Mouse (Mus musculus): ENCODE measurements at regions not wholly inside any gene's neighbourhood (a gene's known extent, or its start where the extent isn't known, plus 50 kb on each side); places are given as distances from the start of the nearest gene placed in this dataset.

- DNase-seq (ENCODE audit: low spot score): no peak
Measured at GRCm38 (mm10) chr3:78412669-78413419, 873.5 kb downstream of the Rapgef2 start.

DNA sequence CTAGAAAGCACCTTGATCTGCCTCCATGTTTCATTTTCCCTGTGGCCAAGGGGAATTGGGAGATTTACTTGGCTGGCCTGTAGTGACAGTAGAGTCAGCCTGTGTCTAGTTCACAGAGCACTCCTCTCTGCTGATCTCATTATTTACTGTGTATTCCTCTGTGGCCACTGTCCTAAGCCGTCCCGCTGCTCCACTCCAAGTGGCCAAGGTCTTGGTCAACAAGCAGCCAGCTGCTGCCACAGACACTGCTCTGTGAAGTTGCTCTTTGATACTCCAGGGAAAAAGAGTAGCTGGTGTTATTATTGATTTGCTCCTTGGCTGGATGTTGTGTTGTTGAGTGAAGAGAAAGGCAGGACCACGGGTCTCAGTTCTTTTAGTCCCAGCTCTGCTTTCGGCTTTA lies 874.9 kb downstream of the Rapgef2 start:
- DNase-seq (ENCODE audit: low spot score): no peak

GRCm38 (mm10) chr3:78409237-78409636 lies 877.1 kb downstream of the Rapgef2 start:
- peak; percentile 39 for DNase-seq (ENCODE audit: low spot score)

DNA sequence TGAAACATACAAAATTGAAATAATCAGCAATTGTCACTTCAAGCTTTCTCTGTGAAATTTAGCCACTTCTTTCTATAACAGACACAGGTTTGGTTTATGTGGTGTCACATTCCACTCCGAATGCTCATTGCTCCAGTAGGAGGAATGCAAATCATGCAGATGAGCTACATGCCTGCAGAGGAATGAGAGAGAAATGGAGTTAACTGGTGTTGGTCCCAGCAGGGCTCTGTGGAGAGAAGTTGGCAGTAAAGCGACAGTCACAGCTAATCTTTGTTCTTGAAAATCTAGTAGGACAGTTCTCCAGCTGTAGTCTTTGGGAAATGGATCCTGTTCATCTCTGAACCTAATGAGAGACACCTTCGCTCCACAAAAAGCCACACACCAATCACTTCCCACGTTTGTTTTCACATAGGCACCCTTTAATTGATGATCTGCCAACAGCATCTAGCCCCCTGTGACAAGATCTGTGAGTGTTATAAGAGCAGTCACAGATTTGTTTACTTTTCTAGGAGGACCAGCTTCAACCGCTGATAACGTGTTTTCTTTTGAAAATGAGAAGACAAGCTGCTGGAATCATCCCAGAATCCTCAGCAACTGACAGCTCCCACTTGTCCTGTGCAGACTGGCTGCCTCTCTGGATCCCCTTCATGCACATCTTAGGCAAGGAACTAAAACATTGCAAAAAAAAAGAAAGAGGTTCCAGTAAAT lies 880.4 kb downstream of the Rapgef2 start:
- DNase-seq (ENCODE audit: low spot score): peak; percentile 17

- peak; percentile 86 for DNase-seq (ENCODE audit: low spot score)
Measured at GRCm38 (mm10) chr3:78358377-78358776, 927.9 kb downstream of the Rapgef2 start.

DNA sequence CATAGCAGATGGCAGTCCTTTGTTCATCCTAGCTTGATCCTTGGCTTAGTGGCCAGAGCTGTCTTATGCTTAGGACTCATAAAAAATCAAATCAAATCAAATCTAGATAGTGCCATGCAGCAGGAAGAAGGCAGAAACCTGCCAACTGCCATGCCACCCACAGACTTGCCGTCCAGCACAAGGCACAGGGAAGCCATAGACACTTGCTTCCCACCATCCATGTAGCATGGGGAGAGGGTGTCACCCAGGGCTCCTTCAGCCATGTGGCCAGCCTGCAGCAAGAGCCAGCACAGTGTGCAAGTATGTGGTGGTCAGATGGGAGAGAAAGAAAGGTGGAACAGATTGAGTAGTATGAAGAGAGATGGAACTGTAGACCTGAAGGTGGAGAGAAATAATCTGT lies 946.4 kb downstream of the Rapgef2 start:
- DNase-seq (ENCODE audit: low spot score): no peak

GRCm38 (mm10) chr3:78311630-78312406 lies 974.5 kb downstream of the Rapgef2 start:
- no peak for DNase-seq (ENCODE audit: low spot score)

GRCm38 (mm10) chr3:78300506-78300905 lies 985.8 kb downstream of the Rapgef2 start:
- no peak for DNase-seq (ENCODE audit: low spot score)

DNA sequence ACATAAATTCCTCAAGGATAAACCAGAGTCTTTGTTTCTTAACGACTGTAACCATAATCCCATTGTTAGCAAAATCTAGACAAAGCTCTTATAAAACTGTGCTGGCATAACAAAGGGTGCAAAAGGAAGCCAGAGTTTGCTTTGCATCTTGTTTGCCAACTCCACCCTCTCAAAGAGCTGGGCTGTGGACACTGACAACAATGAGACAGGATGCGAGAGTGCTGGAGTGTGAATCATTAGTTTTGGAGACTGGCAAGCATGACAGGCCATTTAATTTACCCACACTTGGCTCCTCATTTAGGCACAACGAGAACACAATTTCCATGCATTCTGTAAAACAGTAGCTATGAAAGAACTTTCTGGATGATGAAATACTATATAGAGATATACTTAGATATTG lies 994.4 kb downstream of the Rapgef2 start:
- DNase-seq (ENCODE audit: low spot score): peak; percentile 32

DNA sequence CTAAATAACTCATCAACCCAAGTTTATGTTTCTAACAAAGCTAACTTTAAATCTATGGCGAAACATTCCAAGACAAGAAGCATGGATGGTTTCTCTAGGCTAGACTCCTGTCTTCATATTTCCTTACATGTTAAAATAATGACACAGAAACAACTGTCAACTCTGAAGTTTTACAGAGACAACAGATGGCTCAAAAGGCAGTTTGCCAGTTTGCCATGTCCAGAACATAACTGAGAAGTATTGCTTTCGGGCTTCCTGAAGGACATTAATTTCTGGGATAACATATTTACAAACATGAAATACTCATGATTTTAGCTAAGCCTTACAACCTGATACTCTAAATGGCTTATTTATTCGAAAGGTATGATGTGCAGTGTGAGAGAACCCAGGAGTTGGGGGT lies 1002.2 kb downstream of the Rapgef2 start:
- DNase-seq (ENCODE audit: low spot score): no peak

DNA sequence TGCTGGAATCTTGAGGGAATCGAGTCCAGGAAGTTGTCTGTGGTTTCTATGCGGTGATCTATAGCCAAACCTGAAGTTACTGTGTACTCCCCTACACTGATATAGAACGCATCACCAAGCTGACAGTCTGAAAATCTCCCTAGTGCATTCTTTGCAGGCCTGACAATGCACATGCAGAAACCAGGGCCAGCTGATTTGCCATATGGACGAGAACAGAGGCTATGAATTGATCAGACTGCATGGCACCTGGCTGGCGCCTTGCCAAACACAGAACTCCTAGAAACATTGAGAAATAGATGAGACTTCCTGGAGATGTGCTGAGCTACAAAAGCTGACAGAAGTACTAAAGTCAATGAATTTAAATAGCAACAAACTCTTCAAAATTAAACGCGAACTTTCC lies 1049.4 kb downstream of the Rapgef2 start:
- DNase-seq (ENCODE audit: low spot score): no peak

DNA sequence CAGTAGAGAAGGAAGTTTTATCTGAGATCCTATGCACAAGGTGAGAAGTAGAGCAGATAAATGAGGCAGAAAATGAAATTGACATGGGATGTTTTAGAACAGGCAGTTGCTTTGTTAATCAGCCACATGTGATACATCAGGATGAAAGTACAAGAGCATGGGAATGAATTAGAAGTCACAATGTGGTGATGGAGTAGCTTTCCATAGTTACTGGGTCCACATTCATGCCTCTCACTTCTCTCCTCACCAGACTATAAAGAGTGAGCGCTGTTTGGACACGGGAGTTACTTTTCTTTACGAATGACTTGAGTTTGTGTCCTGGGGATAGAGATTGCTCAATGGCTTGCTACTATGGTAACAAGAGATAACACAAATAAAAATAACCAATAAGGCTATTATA lies 1076.6 kb downstream of the Rapgef2 start:
- DNase-seq (ENCODE audit: low spot score): peak; percentile 7

DNA sequence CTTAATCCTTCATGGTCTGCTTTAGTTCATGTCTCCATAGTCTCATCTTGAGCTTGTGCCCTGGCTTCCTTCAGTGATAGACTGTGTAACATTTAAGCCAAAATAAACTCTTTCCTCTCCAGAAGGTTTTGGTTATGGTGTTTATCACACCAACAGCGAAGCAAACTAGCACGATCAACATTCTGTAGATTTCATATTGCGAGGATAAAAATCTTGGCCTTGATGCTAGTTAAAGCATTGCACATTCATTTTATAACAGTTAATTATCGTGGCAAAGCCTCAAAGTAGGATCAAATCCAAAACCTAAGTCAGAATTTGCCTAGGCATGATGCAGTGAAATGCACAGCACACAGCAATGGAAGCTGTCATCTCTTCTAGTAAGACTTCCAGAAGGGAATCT lies 1123.7 kb downstream of the Rapgef2 start:
- DNase-seq (ENCODE audit: low spot score): no peak

- DNase-seq (ENCODE audit: low spot score): no peak
Measured at GRCm38 (mm10) chr3:78158450-78158849, 1127.9 kb downstream of the Rapgef2 start.
